Mouse (Mus musculus): ENCODE measurements around the gene Tom1l2. TPM values are rescaled to one million over a fixed set of nuclear protein-coding genes. Genes with fewer than 3 reads are reported as not detected.

Tom1l2 gene
- polyA plus RNA-seq, 1 experiment from 2014 or later, result 23.0 TPM

GRCm38 (mm10) chr11:60293683-60294629 lies 58.7 kb downstream of the Tom1l2 start:
- Histone ChIP-seq H3K4me1 (ENCODE audit: control insufficient read depth, insufficient read depth, low read length) (peaks cover 37% of the 10 kb centered on the region), H3K4me3 (ENCODE audit: low read depth, low read length) (no peak overlapping the region), H3K9ac (ENCODE audit: low read length) (peak overlapping the region; percentile 21), H3K27ac (ENCODE audit: low read depth, low read length) (peak overlapping the region; percentile 89), H3K4me2 (ENCODE audit: low read length) (no peak overlapping the region), H3K9me3 (replicated peaks; ENCODE audit: control insufficient read depth, low read length) (no peaks in the 10 kb centered on the region), H3K27me3 (replicated peaks; ENCODE audit: control insufficient read depth, insufficient read depth, low read length) (no peaks in the 10 kb centered on the region), H3K36me3 (ENCODE audit: control insufficient read depth, insufficient read depth, low read length) (no peaks in the 10 kb centered on the region)
- DNase-seq (ENCODE audit: low spot score) (peak; percentile 82), ATAC-seq (peak; percentile 71)
- WGBS, result 23% methylated on average over 6 of the region's 6 CpGs

GRCm38 (mm10) chr11:60292718-60293117 lies 60.0 kb downstream of the Tom1l2 start:
- peaks cover 37% of the 10 kb centered on the region for H3K4me1 ChIP-seq (ENCODE audit: control insufficient read depth, insufficient read depth, low read length)
- ATAC-seq, result peak; percentile 63
- no peaks in the 10 kb centered on the region for H3K27me3 ChIP-seq (replicated peaks; ENCODE audit: control insufficient read depth, insufficient read depth, low read length)
- WGBS, result 7% methylated on average over 2 of the region's 2 CpGs
- H3K4me3 ChIP-seq (ENCODE audit: low read depth, low read length), result no peak overlapping the region
- peak; percentile 93 for DNase-seq (ENCODE audit: low spot score)
- H3K9me3 ChIP-seq (replicated peaks; ENCODE audit: control insufficient read depth, low read length), result no peaks in the 10 kb centered on the region
- H3K36me3 ChIP-seq (ENCODE audit: control insufficient read depth, insufficient read depth, low read length), result no peaks in the 10 kb centered on the region
- H3K4me2 ChIP-seq (ENCODE audit: low read length), result no peak overlapping the region
- no peak overlapping the region for H3K9ac ChIP-seq (ENCODE audit: low read length)
- H3K27ac ChIP-seq (ENCODE audit: low read depth, low read length), result peak overlapping the region; percentile 69; the same call in 1 of the 2 replicates

GRCm38 (mm10) chr11:60288980-60289379 lies 63.7 kb downstream of the Tom1l2 start:
- no peak for DNase-seq (ENCODE audit: low spot score)
- no peak overlapping the region for H3K4me3 ChIP-seq (ENCODE audit: low read depth, low read length)

GRCm38 (mm10) chr11:60286311-60286710 lies 66.4 kb downstream of the Tom1l2 start:
- Histone ChIP-seq H3K9me3 (replicated peaks; ENCODE audit: control insufficient read depth, low read length) (no peaks in the 10 kb centered on the region), H3K36me3 (ENCODE audit: control insufficient read depth, insufficient read depth, low read length) (no peaks in the 10 kb centered on the region), H3K4me1 (ENCODE audit: control insufficient read depth, insufficient read depth, low read length) (peaks cover 20% of the 10 kb centered on the region), H3K4me2 (ENCODE audit: low read length) (no peak overlapping the region), H3K9ac (ENCODE audit: low read length) (no peak overlapping the region), H3K27me3 (replicated peaks; ENCODE audit: control insufficient read depth, insufficient read depth, low read length) (no peaks in the 10 kb centered on the region), H3K27ac (ENCODE audit: low read depth, low read length) (no peak overlapping the region), H3K4me3 (ENCODE audit: low read depth, low read length) (no peak overlapping the region)
- ATAC-seq (no peak), DNase-seq (ENCODE audit: low spot score) (peak; percentile 71)
- WGBS, result 33% methylated on average over 4 of the region's 4 CpGs

More at GRCm38 (mm10) chr11:60288980-60289379, 63.7 kb downstream of the Tom1l2 start:
- no peak overlapping the region for H3K9ac ChIP-seq (ENCODE audit: low read length)
- H3K27me3 ChIP-seq (replicated peaks; ENCODE audit: control insufficient read depth, insufficient read depth, low read length), result no peaks in the 10 kb centered on the region
- H3K9me3 ChIP-seq (replicated peaks; ENCODE audit: control insufficient read depth, low read length), result no peaks in the 10 kb centered on the region
- H3K36me3 ChIP-seq (ENCODE audit: control insufficient read depth, insufficient read depth, low read length), result no peaks in the 10 kb centered on the region
- H3K4me2 ChIP-seq (ENCODE audit: low read length), result no peak overlapping the region
- no peak overlapping the region for H3K27ac ChIP-seq (ENCODE audit: low read depth, low read length)
- peaks cover 31% of the 10 kb centered on the region for H3K4me1 ChIP-seq (ENCODE audit: control insufficient read depth, insufficient read depth, low read length)
- ATAC-seq, result no peak
- WGBS, result 61% methylated on average over 5 of the region's 5 CpGs

GRCm38 (mm10) chr11:60280429-60281414 lies 72.0 kb downstream of the Tom1l2 start:
- no peak for ATAC-seq
- no peaks in the 10 kb centered on the region for H3K27me3 ChIP-seq (replicated peaks; ENCODE audit: control insufficient read depth, insufficient read depth, low read length)
- H3K4me3 ChIP-seq (ENCODE audit: low read depth, low read length), result no peak overlapping the region
- no peak for DNase-seq (ENCODE audit: low spot score)
- H3K36me3 ChIP-seq (ENCODE audit: control insufficient read depth, insufficient read depth, low read length), result no peaks in the 10 kb centered on the region
- H3K4me1 ChIP-seq (ENCODE audit: control insufficient read depth, insufficient read depth, low read length), result 0 out of 2 replicates have a peak, but pooled peaks cover 3% of the 10 kb centered on the region
- H3K27ac ChIP-seq (ENCODE audit: low read depth, low read length), result no peak overlapping the region
- WGBS, result 83% methylated on average over 11 of the region's 11 CpGs
- H3K9ac ChIP-seq (ENCODE audit: low read length), result no peak overlapping the region
- H3K4me2 ChIP-seq (ENCODE audit: low read length), result no peak overlapping the region
- H3K9me3 ChIP-seq (replicated peaks; ENCODE audit: control insufficient read depth, low read length), result no peaks in the 10 kb centered on the region

- no peak for DNase-seq (ENCODE audit: low spot score)
- WGBS, result 80% methylated on average over 5 of the region's 5 CpGs
- H3K4me1 ChIP-seq (ENCODE audit: control insufficient read depth, insufficient read depth, low read length), result 0 out of 2 replicates have a peak, but pooled peaks cover 3% of the 10 kb centered on the region
- H3K4me3 ChIP-seq (ENCODE audit: low read depth, low read length), result no peak overlapping the region
- H3K9me3 ChIP-seq (replicated peaks; ENCODE audit: control insufficient read depth, low read length), result no peaks in the 10 kb centered on the region
- no peak overlapping the region for H3K4me2 ChIP-seq (ENCODE audit: low read length)
- no peak overlapping the region for H3K27ac ChIP-seq (ENCODE audit: low read depth, low read length)
- no peak overlapping the region for H3K9ac ChIP-seq (ENCODE audit: low read length)
- ATAC-seq, result no peak
- no peaks in the 10 kb centered on the region for H3K27me3 ChIP-seq (replicated peaks; ENCODE audit: control insufficient read depth, insufficient read depth, low read length)
- peaks cover 4% of the 10 kb centered on the region; the same call in 1 of the 2 replicates for H3K36me3 ChIP-seq (ENCODE audit: control insufficient read depth, insufficient read depth, low read length)
These were observed 73.2 kb downstream of the Tom1l2 start for GRCm38 (mm10) chr11:60279483-60279882.

- DNase-seq (ENCODE audit: low spot score), result no peak
- no peaks in the 10 kb centered on the region for H3K27me3 ChIP-seq (replicated peaks; ENCODE audit: control insufficient read depth, insufficient read depth, low read length)
- 0 out of 2 replicates have a peak overlapping the region, but pooled peaks have one; percentile 15 for H3K27ac ChIP-seq (ENCODE audit: low read depth, low read length)
- no peak overlapping the region for H3K4me3 ChIP-seq (ENCODE audit: low read depth, low read length)
- ATAC-seq, result no peak
- H3K9me3 ChIP-seq (replicated peaks; ENCODE audit: control insufficient read depth, low read length), result no peaks in the 10 kb centered on the region
- peaks cover 6% of the 10 kb centered on the region; the same call in 1 of the 2 replicates for H3K36me3 ChIP-seq (ENCODE audit: control insufficient read depth, insufficient read depth, low read length)
- WGBS, result 68% methylated on average over 5 of the region's 5 CpGs
- H3K9ac ChIP-seq (ENCODE audit: low read length), result no peak overlapping the region
- H3K4me2 ChIP-seq (ENCODE audit: low read length), result no peak overlapping the region
- 0 out of 2 replicates have a peak, but pooled peaks cover 3% of the 10 kb centered on the region for H3K4me1 ChIP-seq (ENCODE audit: control insufficient read depth, insufficient read depth, low read length)
These were observed 74.9 kb downstream of the Tom1l2 start for GRCm38 (mm10) chr11:60277771-60278170.

- no peak for ATAC-seq
- Histone ChIP-seq H3K4me1 (ENCODE audit: control insufficient read depth, insufficient read depth, low read length) (0 out of 2 replicates have a peak, but pooled peaks cover 3% of the 10 kb centered on the region), H3K9ac (ENCODE audit: low read length) (no peak overlapping the region), H3K4me3 (ENCODE audit: low read depth, low read length) (no peak overlapping the region), H3K9me3 (replicated peaks; ENCODE audit: control insufficient read depth, low read length) (no peaks in the 10 kb centered on the region), H3K4me2 (ENCODE audit: low read length) (no peak overlapping the region), H3K27me3 (replicated peaks; ENCODE audit: control insufficient read depth, insufficient read depth, low read length) (no peaks in the 10 kb centered on the region), H3K36me3 (ENCODE audit: control insufficient read depth, insufficient read depth, low read length) (peaks cover 6% of the 10 kb centered on the region; the same call in 1 of the 2 replicates), H3K27ac (ENCODE audit: low read depth, low read length) (peak overlapping the region; percentile 15; the same call in 1 of the 2 replicates)
- DNase-seq (ENCODE audit: low spot score), result no peak
- WGBS, result 75% methylated on average over 8 of the region's 8 CpGs
These were observed 75.5 kb downstream of the Tom1l2 start for GRCm38 (mm10) chr11:60277164-60277740.
